Mouse (Mus musculus): ENCODE results near the gene Mmp12. TPM values are rescaled to one million over a fixed set of nuclear protein-coding genes. Genes with fewer than 3 reads are reported as not detected.

Gene Mmp12
- polyA plus RNA-seq (2012; ENCODE audit: low replicate concordance) = 0.79 and 1.7 TPM in 2 replicates

DNA sequence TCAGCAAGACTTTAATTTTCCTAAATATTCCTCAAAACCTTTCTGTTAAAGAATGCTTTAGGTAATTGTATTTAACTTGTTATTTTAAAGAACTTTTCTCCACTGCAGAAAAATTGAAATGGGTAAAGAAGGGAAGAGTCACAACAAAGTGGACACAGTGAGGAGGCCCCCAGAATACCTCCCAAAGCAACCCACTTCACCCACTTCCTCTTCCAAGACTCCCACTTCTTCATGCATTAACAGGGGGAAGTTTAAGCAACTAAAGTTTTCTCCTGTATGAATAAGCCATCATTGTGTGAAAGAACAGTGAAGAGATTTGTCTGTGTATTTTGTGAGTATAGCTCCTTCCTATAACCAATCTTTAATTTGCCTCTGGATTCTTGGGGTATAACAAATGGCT, at the start of gene Mmp12:
Mmp12 (plus strand) TSS at position 275 of the 400 bp plus-strand sequence.

DNA sequence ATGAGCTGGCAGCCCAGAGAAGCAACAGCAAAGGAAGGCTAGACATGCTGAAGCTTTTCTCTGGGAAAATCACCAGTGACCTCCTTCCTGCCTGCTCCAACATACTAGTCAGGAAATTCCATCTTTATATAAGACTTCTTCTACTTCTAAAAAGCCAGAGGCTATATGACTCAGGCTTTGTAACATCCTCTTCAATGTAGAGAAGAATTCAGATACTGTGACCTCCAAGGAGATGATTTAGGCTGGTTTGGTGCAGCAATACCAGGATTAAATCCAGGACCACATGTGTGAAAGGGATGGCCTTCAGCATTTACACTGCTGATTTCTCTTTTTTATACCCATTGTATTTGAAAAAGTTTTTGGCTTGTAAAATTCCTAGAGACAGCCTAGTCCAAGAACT, 43.8 kb downstream of the Mmp12 start, which contains the start of gene Mmp1b:
Mmp1b (minus strand) TSS at position 101 of the 400 bp plus-strand sequence.

Other genes starting within 250 kb of the Mmp12 start
- gene Dync2h1, start 159.9 kb upstream of the Mmp12 start, polyA plus RNA-seq (2012; ENCODE audit: low replicate concordance) = 0.13 and 0.26 TPM in 2 replicates
- gene Dcun1d5, start 159.9 kb upstream of the Mmp12 start, polyA plus RNA-seq (2012; ENCODE audit: low replicate concordance) = 91.1 and 113 TPM in 2 replicates
- gene Mmp13, start 71.9 kb upstream of the Mmp12 start, polyA plus RNA-seq (2012; ENCODE audit: low replicate concordance) = not detected in 2 replicates
- gene Mmp1b, start 43.7 kb downstream of the Mmp12 start, polyA plus RNA-seq (2012; ENCODE audit: low replicate concordance) = not detected in 2 replicates
- not detected in 2 replicates for gene Mmp3, start 101.4 kb downstream of the Mmp12 start, polyA plus RNA-seq (2012; ENCODE audit: low replicate concordance)
- gene Mmp10, start 158.0 kb downstream of the Mmp12 start, polyA plus RNA-seq (2012; ENCODE audit: low replicate concordance) = not detected in 2 replicates
- 1.2 and 1.7 TPM in 2 replicates for gene Mmp8, start 214.1 kb downstream of the Mmp12 start, polyA plus RNA-seq (2012; ENCODE audit: low replicate concordance)
- 0.07 TPM in 1 of 2 replicates, not detected in the other for gene Mmp27, start 227.0 kb downstream of the Mmp12 start, polyA plus RNA-seq (2012; ENCODE audit: low replicate concordance)